Comparison of ENCODE assay signal across 14 mouse cellular contexts in the genomic region with DNA sequence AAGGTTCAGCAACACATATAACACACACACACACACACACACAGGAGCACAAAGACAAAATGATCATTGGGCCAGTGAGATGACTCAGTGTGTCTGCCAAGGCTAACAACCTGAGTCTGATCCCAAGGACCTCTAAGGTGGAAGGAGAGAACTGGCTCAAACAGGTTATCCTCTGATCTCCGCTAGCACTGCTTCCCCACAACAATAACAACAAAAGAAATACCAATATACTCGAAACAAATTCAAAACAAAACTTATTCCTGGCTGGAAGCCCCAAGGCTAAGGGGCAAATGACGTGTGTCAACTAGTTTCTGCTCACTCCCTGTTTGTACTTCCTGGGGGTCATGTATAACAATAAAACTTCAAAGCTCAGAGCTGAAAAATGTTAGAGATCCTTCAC.
"Had no signal": no experiment of that assay in that cellular context is flagged by ENCODE, and none has a peak within 500 bp of the region (broad histone marks: within the 10 kb centered on the region; RNA-seq: fewer than 3 reads in every experiment).

No protein-coding gene starts in this region.

- DNase-seq: cerebellum, postnatal 10 days; cerebellum, postnatal 14 days; cerebellum, postnatal 25 days; cerebellum, postnatal 36 days; embryo, embryonic 11 days; forebrain, postnatal 0 days; gastrocnemius, adult 2 months; gastrocnemius, postnatal 10 days; gastrocnemius, postnatal 14 days; gastrocnemius, postnatal 25 days; gastrocnemius, postnatal 36 days; heart, adult 11 months; heart, adult 18-20 months; heart, adult 2 months had no signal
